Mouse (Mus musculus) megakaryocyte-erythroid progenitor cell, adult 5 weeks (primary cell): ENCODE data around the gene Gm10722. TPM values are rescaled to one million over a fixed set of nuclear protein-coding genes. Genes with fewer than 3 reads are reported as not detected.

Experiments used
- polyA plus RNA-seq: library from polyadenylated mRNA; stranded (reverse); fragments of >175 nt; gene quantifications from 2 replicates; pipeline ENCODE4 v1.2.3, GENCODE M21; 2012

The Gm10722 gene
- 0.52 TPM in 1 of 2 replicates, not detected in the other for polyA plus RNA-seq

DNA sequence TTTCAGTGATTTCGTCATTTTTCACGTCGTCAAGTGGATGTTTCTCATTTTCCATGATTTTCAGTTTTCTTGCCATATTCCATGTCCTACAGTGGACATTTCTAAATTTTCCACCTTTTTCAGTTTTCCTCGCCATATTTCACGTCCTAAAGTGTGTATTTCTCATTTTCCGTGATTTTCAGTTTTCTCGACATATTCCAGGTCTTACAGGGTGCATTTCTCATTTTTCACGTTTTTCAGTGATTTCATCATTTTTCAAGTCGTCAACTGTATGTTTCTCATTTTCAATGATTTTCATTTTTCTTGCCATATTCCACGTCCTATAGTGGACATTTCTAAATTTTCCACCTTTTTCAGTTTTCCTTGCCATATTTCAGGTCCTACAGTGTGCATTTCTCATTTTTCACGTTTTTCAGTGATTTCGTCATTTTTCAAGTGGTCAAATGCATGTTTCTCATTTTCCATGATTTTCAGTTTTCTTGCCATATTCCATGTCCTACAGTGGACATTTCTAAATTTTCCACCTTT lies at the start of gene Gm10722:
Gm10722 (plus strand) TSS at position 478 of the 528 bp plus-strand sequence.

DNA sequence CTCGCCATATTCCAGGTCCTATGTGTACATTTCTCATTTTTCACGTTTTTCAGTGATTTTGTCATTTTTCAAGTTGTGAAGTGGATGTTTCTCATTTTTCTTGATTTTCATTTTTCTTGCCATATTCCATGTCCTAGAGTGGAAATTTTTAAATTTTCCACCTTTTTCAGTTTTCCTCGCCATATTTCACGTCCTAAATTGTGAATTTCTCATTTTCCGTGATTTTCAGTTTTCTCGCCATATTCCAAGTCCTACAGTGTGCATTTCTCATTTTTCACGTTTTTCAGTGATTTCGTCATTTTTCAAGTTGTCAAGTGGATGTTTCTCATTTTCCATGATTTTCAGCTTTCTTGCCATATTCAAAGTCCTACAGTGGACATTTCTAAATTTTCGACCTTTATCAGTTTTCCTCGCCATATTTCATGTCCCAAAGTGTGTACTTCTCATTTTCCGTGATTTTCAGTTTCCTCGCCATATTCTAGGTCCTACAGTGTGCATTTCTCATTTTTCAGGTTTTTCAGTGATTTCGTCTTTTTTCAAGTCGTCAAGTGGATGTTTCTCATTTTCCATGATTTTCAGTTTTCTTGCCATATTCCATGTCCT lies 2.2 kb downstream of the Gm10722 start, which contains the start of gene Gm11168:
Gm11168 (plus strand) TSS at position 553 of the 603 bp plus-strand sequence.

GRCm38 (mm10) chr9:3012733-3013279 lies 12.1 kb downstream of the Gm10722 start, which contains the start of gene Gm10721:
Gene Gm10721, plus strand, starts transcription at chr9:3013140.

DNA sequence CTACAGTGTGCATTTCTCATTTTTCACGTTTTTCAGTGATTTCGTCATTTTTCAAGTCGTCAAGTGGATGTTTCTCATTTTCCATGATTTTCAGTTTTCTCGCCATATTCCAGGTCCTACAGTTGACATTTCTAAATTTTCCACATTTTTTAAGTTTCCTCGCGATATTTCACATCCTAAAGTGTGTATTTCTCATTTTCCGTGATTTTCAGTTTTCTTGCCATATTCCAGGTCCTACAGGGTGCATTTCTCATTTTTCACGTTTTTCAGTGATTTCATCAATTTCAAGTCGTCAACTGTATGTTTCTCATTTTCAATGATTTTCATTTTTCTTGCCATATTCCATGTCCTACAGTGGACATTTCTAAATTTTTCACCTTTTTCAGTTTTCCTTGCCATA lies 14.6 kb downstream of the Gm10722 start, which contains the start of gene Gm10720:
Gm10720 (plus strand) TSS at position 301 of the 400 bp plus-strand sequence.

DNA sequence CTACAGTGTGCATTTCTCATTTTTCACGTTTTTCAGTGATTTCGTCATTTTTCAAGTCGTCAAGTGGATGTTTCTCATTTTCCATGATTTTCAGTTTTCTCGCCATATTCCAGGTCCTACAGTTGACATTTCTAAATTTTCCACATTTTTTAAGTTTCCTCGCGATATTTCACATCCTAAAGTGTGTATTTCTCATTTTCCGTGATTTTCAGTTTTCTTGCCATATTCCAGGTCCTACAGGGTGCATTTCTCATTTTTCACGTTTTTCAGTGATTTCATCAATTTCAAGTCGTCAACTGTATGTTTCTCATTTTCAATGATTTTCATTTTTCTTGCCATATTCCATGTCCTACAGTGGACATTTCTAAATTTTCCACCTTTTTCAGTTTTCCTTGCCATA lies 16.4 kb downstream of the Gm10722 start, which contains the start of gene Gm10719:
Gm10719 (plus strand) TSS at position 301 of the 400 bp plus-strand sequence.

DNA sequence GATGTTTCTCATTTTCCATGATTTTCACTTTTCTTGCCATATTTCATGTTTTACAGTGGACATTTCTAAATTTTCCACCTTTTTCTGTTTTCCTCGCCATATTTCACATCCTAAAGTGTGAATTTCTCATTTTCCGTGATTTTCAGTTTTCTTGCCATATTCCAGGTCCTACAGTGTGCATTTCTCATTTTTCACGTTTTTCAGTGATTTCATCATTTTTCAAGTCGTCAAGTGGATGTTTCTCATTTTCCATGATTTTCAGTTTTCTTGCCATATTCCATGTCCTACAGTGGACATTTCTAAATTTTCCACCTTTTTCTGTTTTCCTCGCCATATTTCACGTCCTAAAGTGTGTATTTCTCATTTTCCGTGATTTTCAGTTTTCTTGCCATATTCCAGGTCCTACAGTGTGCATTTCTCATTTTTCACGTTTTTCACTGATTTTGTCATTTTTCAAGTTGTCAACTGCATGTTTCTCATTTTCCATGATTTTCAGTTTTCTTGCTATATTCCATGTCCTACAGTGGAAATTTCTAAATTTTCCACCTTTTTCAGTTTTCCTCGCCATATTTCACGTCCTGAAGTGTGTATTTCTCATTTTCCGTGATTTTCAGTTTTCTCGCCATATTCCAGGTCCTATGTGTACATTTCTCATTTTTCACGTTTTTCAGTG lies 22.7 kb downstream of the Gm10722 start, which contains the start of gene Gm10718:
Gm10718 (plus strand) TSS at position 236 of the 673 bp plus-strand sequence.

GRCm38 (mm10) chr9:3024912-3025467 lies 24.3 kb downstream of the Gm10722 start, which contains the start of gene Gm10717:
Gene Gm10717, plus strand, starts transcription at chr9:3025417.

GRCm38 (mm10) chr9:3034299-3034698 lies 33.6 kb downstream of the Gm10722 start, which contains the start of gene Gm17535:
Gene Gm17535, plus strand, starts transcription at chr9:3034599.

GRCm38 (mm10) chr9:3036577-3036976 lies 35.9 kb downstream of the Gm10722 start, which contains the start of gene Gm10715:
Gene Gm10715, plus strand, starts transcription at chr9:3036877.

Other genes starting within 250 kb of the Gm10722 start
- 0.34 and 1.7 TPM in 2 replicates for gene Gm11168, start 2.4 kb downstream of the Gm10722 start, polyA plus RNA-seq
- gene Gm10721, start 12.2 kb downstream of the Gm10722 start, polyA plus RNA-seq = 0.89 and 1.3 TPM in 2 replicates
- 0.16 TPM in 1 of 2 replicates, not detected in the other for gene Gm10720, start 14.7 kb downstream of the Gm10722 start, polyA plus RNA-seq
- gene Gm10719, start 16.5 kb downstream of the Gm10722 start, polyA plus RNA-seq = 4.6 and 9.5 TPM in 2 replicates
- gene Gm10718, start 22.6 kb downstream of the Gm10722 start, polyA plus RNA-seq = 10.9 and 17.3 TPM in 2 replicates
- 0.82 and 1.9 TPM in 2 replicates for gene Gm10717, start 24.5 kb downstream of the Gm10722 start, polyA plus RNA-seq
- 0.11 TPM in 1 of 2 replicates, not detected in the other for gene Gm17535, start 33.7 kb downstream of the Gm10722 start, polyA plus RNA-seq
- not detected in 2 replicates for gene Gm10715, start 36.0 kb downstream of the Gm10722 start, polyA plus RNA-seq